Comparison of ENCODE assay signal across 11 mouse cellular contexts in the genomic region with DNA sequence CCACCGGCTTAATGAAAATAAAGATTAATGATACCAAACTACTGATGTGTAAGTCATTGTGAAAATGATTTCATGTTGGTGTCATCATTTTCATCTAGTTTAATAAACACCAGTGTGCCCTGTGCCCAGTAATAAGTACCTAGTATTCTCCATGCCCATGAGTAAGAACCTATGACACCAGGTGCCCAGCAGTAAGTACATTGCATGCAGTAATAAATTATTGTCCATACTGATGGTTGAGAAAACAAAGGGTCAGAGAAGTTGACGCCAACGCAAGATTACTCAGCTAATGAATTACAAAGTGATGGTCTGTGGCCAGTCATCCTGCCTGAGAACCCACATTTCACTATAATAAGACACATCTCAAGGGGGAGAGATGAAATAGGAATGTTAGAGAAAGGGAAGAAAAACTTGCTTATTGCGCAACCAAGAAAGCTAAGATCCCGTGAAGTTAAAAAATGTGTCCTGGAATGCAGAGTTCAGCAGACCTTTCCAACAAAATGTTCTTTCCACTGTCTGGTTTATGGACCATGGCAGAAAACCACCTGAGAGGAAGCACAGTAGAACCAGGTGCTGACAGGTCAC.
"Had no signal": no experiment of that assay in that cellular context is flagged by ENCODE, and none has a peak within 500 bp of the region (broad histone marks: within the 10 kb centered on the region; RNA-seq: fewer than 3 reads in every experiment).

No protein-coding gene starts in this region.

- H3K36me3 ChIP-seq: limb, embryonic 15.5 days; liver, embryonic 12.5 days; midbrain, embryonic 12.5 days had no signal

- H3K27ac ChIP-seq: limb, embryonic 15.5 days; liver, embryonic 12.5 days; macrophage; midbrain, embryonic 12.5 days had no signal

- H3K4me3 ChIP-seq: limb, embryonic 15.5 days; liver, embryonic 12.5 days; megakaryocyte, embryonic 14.5 days; midbrain, embryonic 12.5 days had no signal

- H3K27me3 ChIP-seq: limb, embryonic 15.5 days; liver, embryonic 12.5 days; megakaryocyte, embryonic 14.5 days had no signal

- H3K4me1 ChIP-seq: liver, embryonic 12.5 days; megakaryocyte, embryonic 14.5 days; midbrain, embryonic 12.5 days had no signal

- DNase-seq: layer of hippocampus, adult 9-11 months; layer of hippocampus, postnatal 36 days; lung, embryonic 14.5 days; lung, postnatal 10 days; right cerebral cortex, postnatal 14 days; thymus, postnatal 4 days had no signal
